In the genomic region with DNA sequence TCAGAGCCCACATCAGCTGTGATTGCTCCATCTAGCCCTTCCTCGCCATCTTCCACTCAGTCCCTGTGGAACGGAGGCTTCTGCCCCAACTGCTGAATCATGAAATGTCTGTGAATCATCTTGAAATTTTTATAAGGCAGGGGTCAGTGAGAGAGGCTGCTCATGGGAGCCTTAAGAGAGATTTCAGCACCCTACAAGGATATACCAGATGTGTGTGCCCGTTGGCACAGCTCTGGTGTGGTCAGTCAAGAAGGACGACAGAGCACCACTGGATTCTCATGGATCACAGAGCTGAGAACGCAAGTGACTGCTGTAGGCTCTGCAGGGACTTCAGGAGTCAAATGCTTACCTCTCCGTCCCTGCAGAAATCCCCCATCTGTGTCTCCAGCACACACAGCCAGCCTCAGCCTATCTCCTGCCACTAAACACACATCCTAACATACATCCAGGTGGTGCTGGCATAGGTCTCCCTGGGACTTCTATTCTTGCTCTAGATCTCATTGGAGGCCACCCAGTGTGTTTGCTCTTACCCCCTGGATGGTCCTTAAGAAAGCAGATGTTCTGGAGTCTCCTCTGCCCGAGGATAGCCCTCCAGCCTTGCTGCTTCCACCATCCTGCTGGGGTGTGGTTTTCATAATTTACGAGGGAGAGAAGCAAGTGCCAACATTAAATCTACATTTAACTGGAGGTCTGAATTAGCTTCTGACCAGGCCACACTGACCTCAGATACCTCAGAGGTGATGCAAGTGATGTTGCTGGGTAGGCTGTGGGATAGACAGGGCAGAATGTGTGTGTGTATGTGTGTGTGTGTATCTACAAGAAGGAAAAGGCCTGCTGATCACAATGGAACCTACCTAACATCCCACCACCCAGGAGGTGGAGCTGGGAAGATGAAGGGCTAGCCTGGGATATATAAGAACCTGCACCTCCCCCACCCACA, we compare ENCODE assay signal across 21 mouse cellular contexts.
"Had no signal": no experiment of that assay in that cellular context is flagged by ENCODE, and none has a peak within 500 bp of the region (broad histone marks: within the 10 kb centered on the region; RNA-seq: fewer than 3 reads in every experiment).

No protein-coding gene starts in this region.

- DNase-seq: layer of hippocampus, adult 9-11 months; liver; lung, adult 18-20 months; lung, postnatal 14 days; right cerebral cortex, adult 18-20 months; right cerebral cortex, postnatal 14 days; spleen, adult 18-20 months; thymus, adult 18-20 months; thymus, postnatal 14 days; thymus, postnatal 4 days had no signal

- H3K4me3 ChIP-seq: layer of hippocampus, adult 2 months; limb, embryonic 10.5 days; limb, embryonic 13.5 days; liver, embryonic 12.5 days; liver, embryonic 15.5 days; lung, embryonic 15.5 days; midbrain, embryonic 13.5 days; neural tube, embryonic 12.5 days; neural tube, embryonic 15.5 days had no signal

- H3K27ac ChIP-seq: kidney, postnatal 0 days; layer of hippocampus, adult 2 months; limb, embryonic 10.5 days; limb, embryonic 13.5 days; liver, embryonic 12.5 days; liver, embryonic 15.5 days; lung, embryonic 15.5 days; macrophage; midbrain, embryonic 13.5 days; neural tube, embryonic 12.5 days; neural tube, embryonic 15.5 days had no signal

- H3K4me1 ChIP-seq: liver, embryonic 12.5 days; liver, embryonic 15.5 days; midbrain, embryonic 13.5 days; neural tube, embryonic 12.5 days; neural tube, embryonic 15.5 days had no signal
